Mouse (Mus musculus): ENCODE measurements at regions not wholly inside any gene's neighbourhood (a gene's known extent, or its start where the extent isn't known, plus 50 kb on each side); places are given as distances from the start of the nearest gene placed in this dataset.
A peak's percentile ranks its signal among the peaks of the same experiment; 100 is the strongest.

DNA sequence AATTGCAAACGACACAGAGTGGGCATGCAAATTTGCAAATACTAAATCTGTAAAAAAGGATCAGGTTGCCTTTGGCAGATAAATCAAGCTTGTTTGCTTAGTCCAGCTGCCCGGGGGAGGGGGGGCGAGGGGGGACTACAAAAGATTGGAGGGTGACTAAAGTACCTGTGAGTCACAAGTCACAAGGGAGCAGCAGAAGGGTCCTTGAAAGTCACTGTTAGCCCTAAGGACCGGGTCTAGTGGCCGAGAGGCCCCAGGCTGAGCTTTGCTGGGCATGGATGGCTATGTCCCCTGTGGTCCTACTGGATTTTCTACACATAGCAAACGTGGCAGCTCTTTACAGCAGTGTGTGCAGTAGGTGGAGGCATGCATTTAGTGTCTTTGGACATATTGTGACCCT, 118.4 kb upstream of the Pitx1 start:
- no peak for DNase-seq

DNA sequence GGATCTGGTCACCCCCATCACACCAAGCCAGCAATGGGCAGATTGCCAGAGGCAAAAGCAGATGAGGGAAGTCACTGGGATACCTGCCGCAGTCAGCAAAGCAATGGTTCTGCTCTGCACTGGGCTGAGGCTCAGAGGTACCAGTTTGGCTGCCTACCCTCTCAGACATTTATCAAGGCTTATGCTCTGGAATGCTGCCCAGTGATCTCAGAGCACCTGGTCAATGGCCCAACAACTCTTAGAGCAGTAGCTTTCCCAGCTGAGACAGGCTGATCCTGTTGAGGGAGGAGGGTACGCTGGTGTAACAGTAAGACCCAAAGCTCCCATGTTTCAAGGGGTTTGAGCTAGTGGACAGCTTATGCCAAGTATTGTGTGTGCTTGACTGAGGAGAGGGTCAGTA, 117.4 kb upstream of the Pitx1 start:
- no peak for DNase-seq

DNA sequence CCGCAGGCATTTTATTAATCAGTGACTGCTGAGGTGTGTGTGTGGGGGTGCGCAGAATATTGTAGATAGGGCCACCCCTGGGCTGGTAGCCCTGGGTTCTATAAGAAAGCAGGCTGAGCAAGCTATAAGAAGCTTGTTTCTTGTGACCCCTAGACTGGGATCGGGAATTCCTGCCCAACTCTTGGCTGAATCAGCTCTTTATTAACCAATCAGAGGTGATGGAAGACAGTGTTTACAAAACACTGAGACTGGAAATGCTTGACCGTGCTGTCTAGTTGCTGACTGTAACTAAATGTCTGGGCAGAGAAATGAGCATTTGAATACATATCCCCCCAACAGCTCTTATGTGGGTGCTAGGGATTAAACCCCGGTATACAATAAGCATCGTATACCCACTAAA, 114.8 kb upstream of the Pitx1 start:
- DNase-seq, result no peak

DNA sequence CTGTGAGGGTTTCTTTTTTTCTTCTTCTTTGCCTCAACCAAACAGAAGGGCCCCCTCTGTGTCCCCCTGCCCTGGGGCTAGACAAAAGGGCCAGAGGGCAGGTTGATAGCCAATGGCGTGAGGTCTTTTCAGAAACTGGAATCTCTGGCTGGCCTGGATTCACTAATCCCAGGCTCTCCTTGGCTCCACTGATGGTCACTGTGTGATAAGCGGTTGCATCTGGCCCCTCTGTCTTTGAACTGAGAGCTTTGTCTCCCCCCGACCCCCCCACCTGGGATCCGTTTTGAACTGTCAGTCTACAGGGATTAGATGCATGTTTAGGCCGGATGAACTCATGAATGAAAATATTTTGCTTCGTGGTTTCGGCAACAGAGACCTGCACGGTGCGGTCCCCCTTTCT, 112.6 kb upstream of the Pitx1 start:
- DNase-seq, result no peak

DNA sequence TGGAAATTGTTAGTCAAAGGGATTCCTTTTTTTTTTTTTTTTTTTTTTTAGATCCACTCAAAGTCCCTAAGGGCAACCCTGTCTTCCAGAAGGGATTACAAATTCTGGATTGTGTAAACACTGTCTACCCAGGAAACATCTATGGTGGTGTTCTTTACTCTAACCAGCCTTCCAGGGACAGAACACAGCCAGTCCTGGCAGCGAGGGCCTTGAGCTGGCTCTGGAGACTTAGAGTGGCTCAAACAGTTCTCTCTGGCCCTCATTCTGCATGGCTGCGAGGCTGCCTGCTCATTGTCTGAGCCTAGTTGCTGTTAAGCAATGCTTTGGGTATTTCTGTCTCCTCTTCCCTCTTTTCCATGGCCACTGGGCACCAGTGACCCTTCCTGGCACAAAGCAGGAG, 112.2 kb upstream of the Pitx1 start:
- no peak for DNase-seq

DNA sequence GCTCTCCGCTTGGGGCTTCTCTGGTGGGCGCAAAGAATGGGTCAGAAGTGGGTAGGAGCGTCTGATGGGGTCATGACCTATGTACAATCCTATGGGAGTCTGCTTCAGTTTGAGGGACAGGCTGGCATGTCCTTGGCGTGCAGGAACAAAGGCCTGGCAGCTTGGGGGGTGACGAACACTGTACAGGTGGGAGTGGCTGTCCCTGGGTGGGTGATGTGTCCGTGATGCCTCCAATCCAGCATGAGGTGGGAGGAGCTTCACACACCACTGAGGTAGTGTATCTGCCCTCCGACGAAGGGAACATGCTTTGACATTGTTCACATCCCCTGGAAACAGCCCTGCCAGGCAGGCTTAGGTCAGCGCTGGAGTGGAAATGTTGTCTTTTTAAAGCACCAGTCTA, 101.4 kb upstream of the Pitx1 start:
- DNase-seq, result no peak

DNA sequence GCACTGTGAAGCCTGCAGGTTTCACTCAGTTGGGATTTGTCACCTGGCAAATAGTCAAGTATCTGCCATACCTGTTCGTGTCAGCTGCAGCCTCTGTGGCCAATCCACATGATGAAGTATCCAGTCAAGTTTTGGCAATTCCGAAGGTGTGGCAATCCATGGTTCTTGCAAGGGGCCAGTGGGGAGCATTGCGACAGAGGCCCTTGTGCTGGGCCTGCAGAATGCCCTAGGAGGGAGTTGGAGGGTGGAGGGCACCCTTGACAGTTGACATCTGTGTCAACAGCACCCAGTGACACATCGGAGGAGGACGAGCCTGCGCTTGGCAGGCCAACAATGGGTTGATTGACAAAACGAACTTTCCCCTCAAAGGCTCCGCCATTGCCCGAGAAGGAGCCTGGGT, 101.0 kb upstream of the Pitx1 start:
- no peak for DNase-seq

DNA sequence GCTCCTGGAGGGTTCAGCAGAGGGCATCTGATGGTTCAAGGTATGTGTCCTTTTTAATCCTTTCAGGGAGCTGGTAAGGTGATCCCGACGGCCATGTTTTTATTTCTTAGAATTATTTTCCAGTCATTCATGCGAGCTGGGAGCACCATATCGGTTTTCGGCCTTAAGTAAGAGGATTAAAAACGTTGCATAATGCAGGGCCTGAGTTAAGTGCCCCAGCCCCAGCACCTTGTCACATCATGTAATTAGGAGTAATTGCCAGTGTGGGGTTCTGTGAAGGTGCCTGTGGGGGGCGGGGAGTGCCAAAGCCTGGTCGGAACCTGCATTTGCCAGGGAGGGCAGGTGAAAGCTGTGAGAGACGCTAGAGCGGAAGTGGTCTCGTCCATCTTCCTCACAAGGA, 94.6 kb upstream of the Pitx1 start:
- no peak for DNase-seq

DNA sequence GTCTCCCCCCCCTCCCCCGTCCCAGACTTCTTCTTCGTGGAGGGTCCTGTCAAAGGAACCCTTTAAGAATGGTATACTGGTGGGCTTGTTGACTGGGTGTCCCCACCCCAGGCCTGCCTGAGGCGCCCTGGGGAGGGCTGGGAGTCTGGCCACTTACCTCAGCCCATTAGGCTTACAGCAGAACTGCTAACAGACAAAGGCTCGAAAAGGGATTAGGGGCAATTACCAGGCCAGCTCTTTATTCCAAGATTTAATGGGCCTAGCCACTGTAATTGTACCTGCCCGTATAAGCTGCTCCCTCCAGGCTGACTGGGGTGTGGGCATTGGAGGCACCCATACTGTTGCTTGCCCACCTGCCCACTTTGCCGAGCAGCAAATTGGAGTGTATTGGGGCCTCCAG, 93.8 kb upstream of the Pitx1 start:
- no peak for DNase-seq

DNA sequence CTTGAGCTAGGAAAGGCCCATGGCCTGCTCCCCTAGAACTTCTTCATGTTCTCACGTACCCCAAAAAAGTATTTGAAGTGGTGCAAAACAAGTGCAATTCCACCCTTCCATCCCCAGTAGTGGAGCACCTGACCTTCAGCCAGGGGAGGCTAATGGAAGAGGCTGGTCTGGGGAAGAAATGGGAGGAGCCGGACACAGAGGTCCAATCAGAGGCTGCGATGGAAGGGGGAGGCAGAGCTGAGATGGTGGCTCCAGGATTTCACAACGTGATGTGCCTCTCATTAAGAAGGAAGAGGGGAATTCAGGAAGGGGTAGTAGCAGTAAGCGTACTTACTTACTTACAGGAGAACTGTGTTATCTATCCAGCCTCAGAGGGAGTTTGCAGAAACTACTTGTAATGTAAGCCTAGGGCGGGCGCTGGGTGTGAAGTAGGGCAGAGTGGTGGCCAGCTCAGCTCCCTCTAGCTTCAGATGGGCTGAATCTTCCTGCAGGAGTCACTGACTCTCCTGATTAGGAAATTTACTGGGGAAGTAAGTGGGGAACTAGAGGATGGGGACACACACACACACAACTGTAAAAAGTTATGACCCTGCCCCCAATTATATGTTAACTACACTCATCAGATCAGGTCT, 87.6 kb upstream of the Pitx1 start:
- no peak for DNase-seq

DNA sequence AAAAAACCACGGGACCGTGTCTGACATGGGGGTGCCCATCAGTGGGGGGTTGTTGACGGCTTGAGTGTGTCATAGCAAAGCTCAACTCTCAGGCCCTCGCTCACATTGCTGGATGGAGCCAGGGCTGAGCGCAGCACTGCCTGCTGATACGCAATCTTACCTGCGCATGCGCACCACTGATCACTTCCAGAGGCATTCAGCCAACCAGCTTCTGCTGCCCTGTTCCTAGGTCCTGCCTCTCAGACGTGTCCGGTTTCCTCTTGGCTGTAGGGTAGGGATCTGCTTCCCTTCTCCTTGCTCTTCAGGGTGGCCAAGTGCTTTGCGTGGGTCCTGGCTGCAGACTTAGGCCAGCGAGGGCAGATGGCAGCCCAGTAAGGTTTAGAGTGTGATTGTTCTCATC, 81.3 kb upstream of the Pitx1 start:
- no peak for DNase-seq

DNA sequence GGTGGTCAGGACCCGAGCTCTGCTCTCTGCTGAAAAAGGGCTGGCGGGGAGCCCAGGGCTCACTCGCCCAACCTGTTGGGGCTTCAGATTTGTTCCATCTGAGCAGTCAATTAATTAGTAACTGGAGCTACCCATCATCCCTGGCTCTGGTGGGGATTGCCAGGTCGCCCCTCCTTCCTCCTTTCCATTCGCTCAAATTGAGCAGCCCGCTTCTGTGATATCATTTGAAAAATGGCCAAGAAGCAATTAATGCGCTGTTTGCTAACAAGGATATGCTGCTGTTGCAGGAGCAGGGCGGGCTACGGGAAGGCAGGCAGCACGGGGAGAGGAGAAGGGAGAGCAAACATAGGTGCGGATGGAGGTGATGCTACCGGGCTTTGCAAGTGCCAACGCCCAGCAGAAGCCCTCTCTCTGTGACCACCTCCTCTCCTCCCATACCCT, 76.3 kb upstream of the Pitx1 start:
- peak in 1 of 2 experiments; percentile 6 for DNase-seq

DNA sequence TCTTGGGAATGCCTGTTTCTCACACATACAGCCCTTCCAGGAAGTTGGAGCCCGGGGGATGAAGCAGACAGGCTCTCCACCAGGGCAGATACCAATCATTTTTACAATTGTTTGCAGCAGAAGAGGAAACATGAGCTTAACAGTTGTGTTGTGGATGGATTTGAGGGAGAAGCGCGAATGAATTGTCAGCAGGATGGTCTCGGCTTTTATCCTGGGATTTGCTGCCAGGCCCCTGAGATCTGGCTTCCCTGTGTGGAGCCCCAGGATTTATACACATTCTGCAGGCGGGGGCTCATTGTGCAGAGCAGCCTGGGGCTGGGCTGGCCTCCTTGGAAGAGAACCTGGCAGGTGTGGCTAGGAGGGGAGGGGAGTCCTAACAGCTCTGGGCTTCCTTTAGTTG, 73.9 kb upstream of the Pitx1 start:
- DNase-seq, result no peak

DNA sequence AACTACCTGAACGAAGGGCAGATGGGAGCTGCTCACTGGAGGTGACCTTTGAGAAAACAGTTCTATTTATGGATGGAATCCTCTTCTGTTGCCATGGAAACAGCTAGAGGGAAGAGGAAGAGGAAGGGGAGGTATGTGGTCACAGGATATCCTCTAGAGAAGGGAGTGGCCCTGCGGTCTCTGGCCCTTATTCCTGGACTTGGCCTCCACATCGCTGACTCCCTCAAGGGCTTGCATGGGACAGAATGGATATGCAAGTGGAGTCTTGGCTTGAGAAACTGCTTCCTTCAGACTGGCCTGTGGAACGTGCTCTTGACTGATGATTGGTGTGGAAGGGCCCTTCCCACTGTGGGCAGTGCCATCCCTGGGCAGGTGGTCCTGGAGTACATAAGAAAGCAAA, 68.9 kb upstream of the Pitx1 start:
- DNase-seq, result no peak

DNA sequence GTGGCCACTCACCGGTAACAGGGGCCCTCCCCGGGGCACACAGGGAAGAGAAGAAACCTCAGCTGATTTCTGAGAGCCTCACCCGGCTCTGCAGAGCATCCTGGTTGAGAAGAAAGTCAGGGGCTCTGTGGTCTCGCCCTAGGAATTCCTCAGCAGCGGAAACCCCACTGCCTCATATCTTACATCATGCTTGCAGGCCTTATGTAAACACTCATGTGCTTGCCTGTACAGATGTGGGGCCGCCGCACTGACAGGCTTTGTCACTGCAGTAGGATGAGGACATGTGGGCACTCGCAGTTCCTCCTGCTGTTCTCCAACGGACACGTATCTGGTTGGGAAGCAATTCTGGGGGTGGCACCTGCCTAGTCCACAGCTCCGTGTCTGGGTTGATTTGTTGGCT, 66.3 kb upstream of the Pitx1 start:
- DNase-seq, result no peak

DNA sequence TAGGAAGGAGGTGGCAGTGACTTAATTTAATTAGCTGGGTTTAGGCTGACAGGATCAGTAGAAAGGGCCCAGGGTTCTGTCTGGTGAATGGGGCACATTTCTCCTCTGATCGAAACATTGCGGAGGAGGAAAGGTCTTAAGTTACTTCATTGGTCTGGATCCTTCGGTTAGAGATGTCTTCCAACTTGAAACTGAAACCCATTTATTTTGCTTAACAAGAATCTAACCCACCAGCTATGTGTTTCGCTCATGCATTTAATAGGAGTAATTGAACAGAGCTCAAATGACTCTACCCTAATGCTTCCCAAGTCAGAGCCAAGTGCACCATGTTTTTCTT, 64.2 kb upstream of the Pitx1 start:
- no peak for DNase-seq

DNA sequence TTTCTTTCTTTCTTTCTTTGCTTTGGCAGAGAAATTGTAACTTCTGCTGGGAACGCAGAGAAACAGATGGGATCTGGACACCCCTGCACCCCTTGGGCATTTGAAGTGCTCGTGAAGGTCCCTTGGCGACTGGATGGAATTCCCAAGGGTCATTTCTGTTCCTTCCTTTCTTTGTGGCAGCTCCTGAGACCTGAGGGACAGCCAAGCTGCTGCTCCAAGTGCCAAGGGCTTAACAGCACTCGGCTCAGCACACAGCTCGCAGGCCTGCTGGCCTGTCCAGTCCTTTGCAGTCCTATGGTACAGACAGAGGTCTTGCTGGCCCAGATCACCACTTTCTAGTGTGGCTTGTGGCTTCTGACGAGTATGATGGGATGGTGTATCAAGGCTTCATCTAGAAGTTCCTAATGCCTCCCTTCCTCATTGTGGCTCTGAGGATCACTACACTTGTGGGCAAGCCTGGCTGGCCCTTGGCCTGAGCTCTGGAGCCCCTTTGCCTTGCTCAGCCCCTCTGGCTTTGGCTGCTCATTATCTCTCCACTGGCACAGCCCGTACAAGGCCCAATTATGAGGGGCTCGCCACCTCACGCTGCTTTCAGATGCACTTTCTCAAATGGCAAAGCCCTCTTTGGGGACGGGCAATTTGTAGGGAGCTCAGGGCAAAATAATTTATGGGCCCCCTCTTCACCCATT, 63.7 kb upstream of the Pitx1 start:
- peak; percentile 15 to 23 for DNase-seq

DNA sequence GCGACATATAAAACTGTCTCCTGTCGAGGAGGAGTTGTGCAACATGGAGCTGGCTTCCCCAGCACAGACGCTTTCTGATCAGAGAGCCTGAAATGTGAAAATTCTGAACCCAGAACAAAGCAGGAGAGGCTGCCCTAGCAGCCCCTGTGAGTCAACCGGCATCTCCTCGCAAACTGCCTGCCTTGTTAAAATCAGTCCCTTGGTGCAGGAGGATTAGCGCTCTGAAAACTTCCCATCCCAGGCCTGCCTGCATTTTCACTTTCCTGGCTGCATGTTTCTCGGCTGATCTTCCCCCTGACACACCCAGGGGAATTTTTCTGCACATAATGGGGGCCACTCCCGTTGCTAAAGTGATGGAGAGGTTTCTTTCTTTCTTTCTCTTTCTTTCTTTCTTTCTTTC, 63.0 kb upstream of the Pitx1 start:
- no peak for DNase-seq

DNA sequence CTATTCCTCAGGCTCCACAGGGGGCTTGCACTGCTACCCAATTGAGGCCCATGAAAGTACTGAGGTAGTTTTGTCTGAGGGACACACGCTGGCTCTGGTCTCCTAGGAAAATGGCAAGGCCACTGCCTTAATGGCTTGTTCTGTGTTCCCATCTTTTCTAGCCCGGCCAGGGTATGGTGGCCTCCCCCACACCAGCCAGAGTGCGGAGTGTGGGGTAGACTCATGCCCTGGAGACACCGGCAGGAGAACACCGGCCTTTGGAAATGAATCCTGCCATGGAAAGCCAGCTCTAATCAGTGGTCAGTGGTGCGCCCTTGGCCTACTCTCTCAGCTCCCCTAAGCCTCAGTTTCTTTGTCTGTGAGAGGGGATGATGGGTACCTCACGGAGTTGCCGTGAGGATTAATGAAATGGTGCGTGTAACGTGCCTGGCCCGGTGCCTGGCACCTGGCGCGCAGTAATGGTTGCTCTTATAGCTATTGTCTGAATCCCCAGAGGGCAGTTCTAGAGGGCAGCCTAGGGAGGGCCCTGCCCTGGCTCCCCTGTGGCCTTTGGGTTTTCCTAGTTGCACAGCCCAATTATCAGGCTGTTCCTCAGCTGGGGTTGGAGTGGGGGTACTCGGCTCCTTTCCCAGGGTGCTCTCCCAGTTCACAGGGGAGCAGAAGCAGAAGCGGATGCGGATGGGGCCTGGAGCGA, 62.4 kb upstream of the Pitx1 start:
- no peak for DNase-seq

DNA sequence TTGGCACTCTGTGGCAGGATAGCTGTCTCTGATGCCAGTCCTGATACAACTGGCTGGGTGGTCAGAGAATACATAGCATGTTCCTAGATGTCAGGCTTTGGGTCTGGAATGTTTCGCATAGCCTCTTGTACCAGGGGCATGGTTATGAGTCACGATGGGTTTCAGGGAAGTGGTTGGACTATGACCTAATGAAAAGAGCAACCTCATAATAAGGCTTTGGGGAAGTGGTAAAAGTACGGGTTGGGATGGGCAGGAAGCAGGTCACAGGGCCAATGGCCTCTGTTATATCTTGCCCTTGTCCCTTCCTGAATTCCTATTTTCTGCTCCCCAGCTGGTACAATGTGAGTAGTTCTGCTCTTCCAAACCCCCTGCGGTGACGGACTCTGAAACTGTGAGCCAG, 59.5 kb upstream of the Pitx1 start:
- DNase-seq, result no peak

DNA sequence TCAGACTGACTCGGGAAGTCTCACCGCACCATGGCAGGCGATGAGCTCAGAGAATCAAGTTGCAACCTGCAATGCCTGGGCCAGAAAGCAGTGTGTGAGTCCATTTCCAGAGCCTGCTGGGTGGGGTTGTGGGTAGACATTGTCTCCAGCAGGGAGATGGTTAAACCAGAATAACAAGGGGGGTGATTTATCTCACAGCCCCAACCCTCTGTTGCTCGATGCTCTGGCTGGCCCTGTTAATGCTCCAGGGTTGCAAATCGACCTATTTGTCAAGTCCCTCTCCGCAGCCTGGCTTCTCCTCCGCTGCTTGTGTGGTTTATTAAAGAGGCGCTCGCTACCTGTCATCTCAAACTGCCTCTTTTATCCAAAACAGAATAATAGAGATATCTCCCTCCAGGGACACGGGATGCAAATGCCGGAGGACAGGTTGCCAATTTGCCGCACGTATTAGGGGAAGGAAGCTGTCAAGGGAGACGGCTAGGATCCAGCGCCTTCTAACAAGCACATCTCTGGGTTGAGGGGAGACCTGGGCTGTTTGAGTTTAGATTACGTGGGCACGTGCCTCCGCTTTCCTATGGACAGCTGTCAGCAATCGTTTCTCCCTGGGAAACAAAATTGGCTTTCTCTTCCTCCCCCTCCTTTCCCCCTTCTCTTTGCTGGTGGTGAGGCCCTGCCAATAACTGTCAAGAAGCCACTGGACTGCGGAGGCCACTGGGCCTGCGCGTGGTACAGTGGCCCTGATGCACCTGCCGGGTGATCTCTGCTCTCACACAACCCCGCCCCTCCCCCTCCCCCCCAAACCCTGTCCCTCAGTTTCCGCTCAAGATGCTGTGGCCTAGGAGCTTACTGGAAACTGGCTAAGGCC, 57.4 kb upstream of the Pitx1 start:
- no peak for DNase-seq

DNA sequence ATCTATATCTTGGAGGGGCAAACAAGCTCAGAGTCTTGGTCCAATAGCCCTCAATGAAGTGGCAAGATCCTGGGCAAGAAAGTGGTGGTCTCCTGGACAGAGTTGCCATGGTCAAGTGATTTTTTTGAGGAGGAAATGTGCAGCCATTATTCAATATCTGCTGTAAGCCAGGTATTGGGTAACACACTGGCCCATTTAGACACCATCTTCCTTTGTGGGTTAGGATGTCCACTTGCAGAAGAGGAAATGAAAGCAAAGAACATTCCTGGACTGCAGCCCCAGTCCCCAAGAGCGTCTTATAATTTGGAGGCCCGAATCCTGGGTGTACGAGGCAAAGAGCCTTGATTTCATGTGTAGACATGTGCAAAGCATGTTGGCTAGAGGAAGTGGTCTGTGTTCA, 56.3 kb upstream of the Pitx1 start:
- DNase-seq, result no peak

DNA sequence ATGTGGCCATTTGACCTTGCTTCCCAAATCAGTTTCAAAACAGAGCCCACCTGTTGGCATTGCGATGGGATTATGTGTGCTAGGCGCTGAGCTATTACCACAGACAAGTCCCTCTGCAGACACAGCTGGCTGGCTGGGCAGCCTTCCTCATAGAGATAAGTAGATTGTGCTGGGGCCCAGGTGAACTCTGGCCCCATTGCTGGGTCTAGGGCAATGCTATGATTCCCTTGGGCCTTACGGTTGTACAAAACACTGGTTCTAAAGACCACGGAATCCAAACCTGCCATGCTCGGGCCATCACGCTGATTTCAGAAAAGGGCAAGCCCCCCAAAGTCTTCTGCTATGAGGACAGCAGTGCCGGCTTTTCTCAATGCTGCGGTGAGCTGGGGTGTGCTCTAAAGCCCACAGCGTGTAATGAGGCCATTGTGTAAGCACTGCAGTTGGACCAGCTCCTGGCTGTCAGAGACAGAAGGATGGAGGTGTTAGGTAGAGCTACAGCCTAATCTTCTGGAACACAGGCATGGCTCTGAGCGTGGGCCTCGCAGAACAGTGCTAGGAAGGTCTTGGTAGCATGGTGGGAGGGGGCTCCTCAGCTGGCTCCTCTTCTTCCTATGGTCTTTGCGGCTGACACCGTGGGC, 51.2 kb upstream of the Pitx1 start:
- no peak for DNase-seq

Data from layer of hippocampus, postnatal 36 days (tissue).